Mouse (Mus musculus): ENCODE measurements around the gene Sipa1l1. TPM values are rescaled to one million over a fixed set of nuclear protein-coding genes. Genes with fewer than 3 reads are reported as not detected.

The Sipa1l1 gene
- polyA plus RNA-seq, 1 experiment, result 34.0 TPM

- TF ChIP-seq CTCF (conservative IDR thresholded peaks at IDR 0.05; ENCODE audit: insufficient read depth, insufficient read length, low read depth, low read length), result no peak
- no peak for TF ChIP-seq POLR2A (IDR thresholded peaks at IDR 0.05; ENCODE audit: low read depth, low read length)
- Histone ChIP-seq H3K27ac (ENCODE audit: insufficient read depth, low read depth, low read length) (0 out of 2 replicates have a peak overlapping the region, but pooled peaks have one; percentile 18), H3K4me1 (ENCODE audit: control insufficient read depth, insufficient read depth, low read length) (0 out of 2 replicates have a peak, but pooled peaks cover 3% of the 10 kb centered on the region), H3K36me3 (ENCODE audit: control insufficient read depth, insufficient read depth, low read length) (no peaks in the 10 kb centered on the region), H3K4me3 (ENCODE audit: insufficient read depth, low read depth, low read length) (peak overlapping the region; percentile 49), H3K27me3 (replicated peaks; ENCODE audit: control insufficient read depth, insufficient read depth, low read length) (no peaks in the 10 kb centered on the region)
- DNase-seq, result peak; percentile 87
- under 1% methylated on average over 18 of the region's 18 CpGs for WGBS
Observed at GRCm38 (mm10) chr12:82470362-82470936, 301.3 kb downstream of the Sipa1l1 start.

GRCm38 (mm10) chr12:82472796-82473195 is 303.7 kb downstream of the Sipa1l1 start:
- no peak overlapping the region for H3K27ac ChIP-seq (ENCODE audit: insufficient read depth, low read depth, low read length)
- no peak for DNase-seq
- no peak for TF ChIP-seq CTCF (conservative IDR thresholded peaks at IDR 0.05; ENCODE audit: insufficient read depth, insufficient read length, low read depth, low read length)
- no peak for TF ChIP-seq POLR2A (IDR thresholded peaks at IDR 0.05; ENCODE audit: low read depth, low read length)
- H3K4me3 ChIP-seq (ENCODE audit: insufficient read depth, low read depth, low read length), result no peak overlapping the region
- peaks cover 5% of the 10 kb centered on the region; the same call in 1 of the 2 replicates for H3K4me1 ChIP-seq (ENCODE audit: control insufficient read depth, insufficient read depth, low read length)
- no peaks in the 10 kb centered on the region for H3K36me3 ChIP-seq (ENCODE audit: control insufficient read depth, insufficient read depth, low read length)
- no peaks in the 10 kb centered on the region for H3K27me3 ChIP-seq (replicated peaks; ENCODE audit: control insufficient read depth, insufficient read depth, low read length)
- 87% methylated on average over 3 of the region's 3 CpGs for WGBS

GRCm38 (mm10) chr12:82473238-82473637 is 304.1 kb downstream of the Sipa1l1 start:
- Histone ChIP-seq H3K4me1 (ENCODE audit: control insufficient read depth, insufficient read depth, low read length) (peaks cover 5% of the 10 kb centered on the region; the same call in 1 of the 2 replicates), H3K4me3 (ENCODE audit: insufficient read depth, low read depth, low read length) (no peak overlapping the region), H3K36me3 (ENCODE audit: control insufficient read depth, insufficient read depth, low read length) (no peaks in the 10 kb centered on the region), H3K27me3 (replicated peaks; ENCODE audit: control insufficient read depth, insufficient read depth, low read length) (no peaks in the 10 kb centered on the region), H3K27ac (ENCODE audit: insufficient read depth, low read depth, low read length) (no peak overlapping the region)
- 89% methylated on average over 4 of the region's 4 CpGs for WGBS
- TF ChIP-seq CTCF (conservative IDR thresholded peaks at IDR 0.05; ENCODE audit: insufficient read depth, insufficient read length, low read depth, low read length) (no peak), POLR2A (IDR thresholded peaks at IDR 0.05; ENCODE audit: low read depth, low read length) (no peak)
- DNase-seq, result no peak

GRCm38 (mm10) chr12:82474409-82474808 is 305.3 kb downstream of the Sipa1l1 start:
- Histone ChIP-seq H3K27ac (ENCODE audit: insufficient read depth, low read depth, low read length) (no peak overlapping the region), H3K4me3 (ENCODE audit: insufficient read depth, low read depth, low read length) (no peak overlapping the region), H3K27me3 (replicated peaks; ENCODE audit: control insufficient read depth, insufficient read depth, low read length) (no peaks in the 10 kb centered on the region), H3K36me3 (ENCODE audit: control insufficient read depth, insufficient read depth, low read length) (no peaks in the 10 kb centered on the region), H3K4me1 (ENCODE audit: control insufficient read depth, insufficient read depth, low read length) (peaks cover 2% of the 10 kb centered on the region; the same call in 1 of the 2 replicates)
- WGBS, result 75% methylated on average over 4 of the region's 4 CpGs
- DNase-seq, result no peak
- TF ChIP-seq CTCF (conservative IDR thresholded peaks at IDR 0.05; ENCODE audit: insufficient read depth, insufficient read length, low read depth, low read length) (no peak), POLR2A (IDR thresholded peaks at IDR 0.05; ENCODE audit: low read depth, low read length) (no peak)

- Histone ChIP-seq H3K27ac (ENCODE audit: insufficient read depth, low read depth, low read length) (no peak overlapping the region), H3K4me3 (ENCODE audit: insufficient read depth, low read depth, low read length) (no peak overlapping the region), H3K27me3 (replicated peaks; ENCODE audit: control insufficient read depth, insufficient read depth, low read length) (no peaks in the 10 kb centered on the region), H3K4me1 (ENCODE audit: control insufficient read depth, insufficient read depth, low read length) (peaks cover 2% of the 10 kb centered on the region; the same call in 1 of the 2 replicates), H3K36me3 (ENCODE audit: control insufficient read depth, insufficient read depth, low read length) (no peaks in the 10 kb centered on the region)
- DNase-seq, result peak; percentile 68
- TF ChIP-seq CTCF (conservative IDR thresholded peaks at IDR 0.05; ENCODE audit: insufficient read depth, insufficient read length, low read depth, low read length), result no peak
- TF ChIP-seq POLR2A (IDR thresholded peaks at IDR 0.05; ENCODE audit: low read depth, low read length), result no peak
- WGBS, result 68% methylated on average over 10 of the region's 10 CpGs
Observed at GRCm38 (mm10) chr12:82476028-82476427, 306.9 kb downstream of the Sipa1l1 start.

- no peak for TF ChIP-seq CTCF (conservative IDR thresholded peaks at IDR 0.05; ENCODE audit: insufficient read depth, insufficient read length, low read depth, low read length)
- no peak for TF ChIP-seq POLR2A (IDR thresholded peaks at IDR 0.05; ENCODE audit: low read depth, low read length)
- H3K27ac ChIP-seq (ENCODE audit: insufficient read depth, low read depth, low read length), result no peak overlapping the region
- H3K4me3 ChIP-seq (ENCODE audit: insufficient read depth, low read depth, low read length), result no peak overlapping the region
- no peak for DNase-seq
- peaks cover 2% of the 10 kb centered on the region; the same call in 1 of the 2 replicates for H3K4me1 ChIP-seq (ENCODE audit: control insufficient read depth, insufficient read depth, low read length)
- WGBS, result 59% methylated on average over 2 of the region's 2 CpGs
- H3K27me3 ChIP-seq (replicated peaks; ENCODE audit: control insufficient read depth, insufficient read depth, low read length), result no peaks in the 10 kb centered on the region
- no peaks in the 10 kb centered on the region for H3K36me3 ChIP-seq (ENCODE audit: control insufficient read depth, insufficient read depth, low read length)
Observed at GRCm38 (mm10) chr12:82476580-82476979, 307.5 kb downstream of the Sipa1l1 start.

GRCm38 (mm10) chr12:82477826-82478225 is 308.7 kb downstream of the Sipa1l1 start:
- no peak for TF ChIP-seq CTCF (conservative IDR thresholded peaks at IDR 0.05; ENCODE audit: insufficient read depth, insufficient read length, low read depth, low read length)
- no peak for TF ChIP-seq POLR2A (IDR thresholded peaks at IDR 0.05; ENCODE audit: low read depth, low read length)
- DNase-seq, result no peak
- Histone ChIP-seq H3K4me1 (ENCODE audit: control insufficient read depth, insufficient read depth, low read length) (peaks cover 2% of the 10 kb centered on the region; the same call in 1 of the 2 replicates), H3K27me3 (replicated peaks; ENCODE audit: control insufficient read depth, insufficient read depth, low read length) (no peaks in the 10 kb centered on the region), H3K36me3 (ENCODE audit: control insufficient read depth, insufficient read depth, low read length) (no peaks in the 10 kb centered on the region), H3K27ac (ENCODE audit: insufficient read depth, low read depth, low read length) (no peak overlapping the region), H3K4me3 (ENCODE audit: insufficient read depth, low read depth, low read length) (no peak overlapping the region)
- 70% methylated on average over 5 of the region's 5 CpGs for WGBS

Measured in kidney, adult 2 months (tissue).